Mouse (Mus musculus): Measurements from ENCODE around the gene Gpc5.

DNA sequence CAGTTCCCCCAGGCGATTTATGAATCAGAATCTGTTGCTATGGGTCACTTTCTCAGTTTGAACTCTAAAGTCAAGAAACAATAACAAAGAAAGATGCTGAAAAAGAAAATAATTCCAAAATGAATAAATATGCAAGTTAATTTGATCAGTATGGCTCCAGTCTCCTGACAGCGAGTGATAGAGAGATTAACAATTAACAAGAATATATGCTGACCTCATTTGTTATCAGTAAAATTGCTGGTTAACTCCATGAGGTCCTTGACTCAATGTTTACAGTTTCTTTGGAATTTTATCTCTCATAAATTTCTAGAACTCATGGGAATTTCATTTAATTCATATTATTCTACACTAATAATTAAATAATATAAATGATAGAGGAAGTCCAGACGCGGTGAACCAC, 1244.2 kb downstream of the Gpc5 start:
- TF ChIP-seq CTCF (IDR thresholded peaks at IDR 0.05; ENCODE audit: borderline replicate concordance, extremely low read depth, insufficient read depth, insufficient read length) (no peak), POLR2A (IDR thresholded peaks at IDR 0.05; ENCODE audit: borderline replicate concordance, extremely low read depth, insufficient read depth, insufficient read length, poor library complexity, severe bottlenecking) (no peak)

Data from brain, embryonic 14.5 days (tissue).